Mouse (Mus musculus): ENCODE results near the gene Ripk1.

The Ripk1 gene

GRCm38 (mm10) chr13:34077492-34078271 is 75.5 kb downstream of the Ripk1 start, which contains the start of gene Tubb2a:
Gene Tubb2a (minus strand): TSS chr13:34078007.
- DNase-seq: peak; percentile 93

- DNase-seq: no peak
Observed at GRCm38 (mm10) chr13:34078500-34079280, 76.5 kb downstream of the Ripk1 start.

GRCm38 (mm10) chr13:34079801-34080200 is 77.6 kb downstream of the Ripk1 start:
- no peak for DNase-seq

GRCm38 (mm10) chr13:34081926-34082325 is 79.8 kb downstream of the Ripk1 start:
- DNase-seq: no peak

GRCm38 (mm10) chr13:34084026-34084750 is 82.0 kb downstream of the Ripk1 start:
- DNase-seq: no peak

Measured in embryo, embryonic 11 days (tissue).